Mouse (Mus musculus) liver, adult 2 months (tissue): Measurements from ENCODE around the gene Scgb1c1. TPM values are rescaled to one million over a fixed set of nuclear protein-coding genes. Genes with fewer than 3 reads are reported as not detected.

Experiments used
- DNase-seq: peaks from one replicate; pipeline ENCODE4 v3.0.0-alpha.2; 2011; ENCODE audit warnings: low read depth, low spot score; ENCODE audit errors: extremely low read depth
- H3K27ac ChIP-seq: fragments of 200-500 bp; replicated peaks from 2 replicates; pipeline ENCODE4 v1.5.1; 2012; ENCODE audit warnings: low read depth, mild to moderate bottlenecking, control low read depth, inconsistent platforms, low read length; ENCODE audit not compliant: insufficient read depth
- H3K27me3 ChIP-seq: fragments of 200-500 bp; 2 replicates; pipeline ENCODE4 v1.6.1; 2012; ENCODE audit warnings: mild to moderate bottlenecking, moderate library complexity, low read length, inconsistent platforms; ENCODE audit not compliant: control insufficient read depth, insufficient read depth
- H3K36me3 ChIP-seq: fragments of 200-500 bp; 2 replicates; pipeline ENCODE4 v1.6.1; 2012; ENCODE audit warnings: low read length, inconsistent platforms; ENCODE audit not compliant: control insufficient read depth, insufficient read depth
- H3K4me1 ChIP-seq: fragments of 200-500 bp; 2 replicates; pipeline ENCODE4 v1.6.1; 2011; ENCODE audit warnings: low read length; ENCODE audit not compliant: control insufficient read depth, insufficient read depth
- H3K4me3 ChIP-seq: fragments of 200-500 bp; 2 replicates; pipeline ENCODE4 v1.5.1; 2011; ENCODE audit warnings: low read depth, mild to moderate bottlenecking, control low read depth, low read length, moderate library complexity; ENCODE audit not compliant: insufficient read depth
- H3K79me2 ChIP-seq: fragments of 200-500 bp; 2 replicates; pipeline ENCODE4 v1.6.1; 2012; ENCODE audit warnings: inconsistent platforms, mild to moderate bottlenecking, low read length, moderate library complexity; ENCODE audit not compliant: control insufficient read depth, insufficient read depth
- H3K9ac ChIP-seq: fragments of 200-500 bp; 2 replicates; pipeline ENCODE4 v1.6.1; 2012; ENCODE audit warnings: low read depth, mild to moderate bottlenecking, control low read depth, inconsistent platforms, low read length
- CTCF ChIP-seq: fragments of 200-500 bp; IDR thresholded peaks from 2 replicates; pipeline ENCODE4 v1.5.1; 2011; ENCODE audit warnings: low read depth, low read length, control low read depth
- POLR2A ChIP-seq: fragments of 200-500 bp; IDR thresholded peaks from 2 replicates; pipeline ENCODE4 v1.6.1; 2011; ENCODE audit warnings: low read length, control low read depth; ENCODE audit not compliant: insufficient read depth; ENCODE audit errors: extremely low read depth
- WGBS: fragments of 180-500 bp; shearing (Covaris S2); methylation state at CpG from one replicate; pipeline ENCODE4 v1.1.7; 2018; 5-methylcytosine and 5-hydroxymethylcytosine counted together
- polyA plus RNA-seq: library from polyadenylated mRNA; depleted of rRNA; stranded (reverse); fragments of >200 nt; gene quantifications from 2 replicates; pipeline ENCODE4 v1.2.3, GENCODE M21; 2012
- total RNA-seq: library from RNA; depleted of rRNA; stranded (reverse); fragments of >200 nt; gene quantifications from 2 replicates; pipeline ENCODE4 v1.2.3, GENCODE M21; 2014

Scgb1c1 gene
- total and polyA plus RNA-seq, 2 experiments, result 0.46 to 1.0 TPM

- H3K4me3 ChIP-seq, result no peak overlapping the region
- H3K9ac ChIP-seq, result no peak overlapping the region
- H3K36me3 ChIP-seq, result peaks cover 8% of the 10 kb centered on the region; the same call in 1 of the 2 replicates
- H3K79me2 ChIP-seq, result peaks cover 30% of the 10 kb centered on the region
- peaks cover 51% of the 10 kb centered on the region for H3K4me1 ChIP-seq
- H3K27me3 ChIP-seq, result no peaks in the 10 kb centered on the region
- peak overlapping the region; percentile 89; the same call in 1 of the 2 replicates for H3K27ac ChIP-seq
- no peak for DNase-seq
- 92% methylated on average over 18 of the region's 18 CpGs for WGBS
- TF ChIP-seq POLR2A, result no peak
- TF ChIP-seq CTCF, result no peak
These were observed 9.1 kb downstream of the Scgb1c1 start for GRCm38 (mm10) chr7:140854483-140854882.

- peak overlapping the region; percentile 88 for H3K9ac ChIP-seq
- no peaks in the 10 kb centered on the region for H3K27me3 ChIP-seq
- TF ChIP-seq POLR2A (no peak), CTCF (no peak)
- no peak for DNase-seq
- peak overlapping the region; percentile 83 for H3K4me3 ChIP-seq
- H3K27ac ChIP-seq, result peak overlapping the region; percentile 87
- H3K36me3 ChIP-seq, result peaks cover 8% of the 10 kb centered on the region; the same call in 1 of the 2 replicates
- 44% methylated on average over 9 of the region's 9 CpGs for WGBS
- H3K4me1 ChIP-seq, result peaks cover 51% of the 10 kb centered on the region
- H3K79me2 ChIP-seq, result peaks cover 30% of the 10 kb centered on the region
These were observed 9.8 kb downstream of the Scgb1c1 start for GRCm38 (mm10) chr7:140855181-140855580.

GRCm38 (mm10) chr7:140855860-140856784 lies 10.8 kb downstream of the Scgb1c1 start, which contains the start of gene Gm45785:
Gene Gm45785, minus strand, starts transcription at chr7:140856331.
- TF ChIP-seq POLR2A (peak; percentile 57), CTCF (no peak)
- H3K36me3 ChIP-seq, result peaks cover 8% of the 10 kb centered on the region; the same call in 1 of the 2 replicates

GRCm38 (mm10) chr7:140856785-140857549 lies 11.6 kb downstream of the Scgb1c1 start, which contains the start of gene Ric8a:
Gene Ric8a, plus strand, starts transcription at chr7:140856957.
- Histone ChIP-seq H3K27me3 (no peaks in the 10 kb centered on the region), H3K79me2 (peaks cover 30% of the 10 kb centered on the region), H3K36me3 (peaks cover 8% of the 10 kb centered on the region; the same call in 1 of the 2 replicates), H3K9ac (peak within 1 kb of the TSS; percentile 91), H3K4me3 (peak within 1 kb of the TSS; percentile 92), H3K4me1 (peaks cover 35% of the 10 kb centered on the region), H3K27ac (peak within 1 kb of the TSS; percentile 97)
- WGBS, result under 1% methylated on average over 50 of the region's 50 CpGs
- TF ChIP-seq POLR2A (peak; percentile 66), CTCF (no peak)
- peak; percentile 80 for DNase-seq

More at GRCm38 (mm10) chr7:140855860-140856784, 10.8 kb downstream of the Scgb1c1 start, which contains the start of gene Gm45785:
- peak; percentile 98 for DNase-seq
- Histone ChIP-seq H3K4me1 (peaks cover 43% of the 10 kb centered on the region), H3K9ac (peak within 1 kb of the TSS; percentile 91), H3K27me3 (no peaks in the 10 kb centered on the region), H3K79me2 (peaks cover 30% of the 10 kb centered on the region), H3K4me3 (peak within 1 kb of the TSS; percentile 92), H3K27ac (peak within 1 kb of the TSS; percentile 97)
- WGBS, result under 1% methylated on average over 51 of the region's 51 CpGs
